Mouse (Mus musculus): ENCODE results near the gene Tulp1. TPM values are rescaled to one million over a fixed set of nuclear protein-coding genes. Genes with fewer than 3 reads are reported as not detected.

Gene Tulp1
- polyA plus RNA-seq (2015; fragmentation: Nextera tagmentation; extraction: Ambion mirVana) = 3.3 and 3.5 TPM in 2 replicates

DNA sequence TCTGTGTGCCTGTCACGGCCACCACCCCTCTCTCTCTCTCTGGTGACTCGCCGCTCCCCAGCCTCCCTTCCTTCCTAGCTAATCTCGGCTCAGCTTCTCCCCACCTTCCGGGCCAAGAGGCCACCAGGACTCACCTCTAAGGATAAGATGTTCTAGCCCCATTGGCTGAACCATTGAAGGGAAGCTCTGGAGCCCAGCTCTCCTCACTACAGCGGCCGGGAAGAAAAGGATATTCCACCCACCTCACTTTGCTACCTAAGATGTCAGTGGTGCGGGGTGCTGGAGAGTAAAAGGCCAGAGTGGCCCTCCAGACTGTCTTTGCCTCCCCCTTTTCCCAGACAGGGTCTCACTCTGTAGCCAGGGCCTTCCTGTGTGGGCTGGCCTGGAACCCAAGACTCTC, at the start of gene Tulp1:
Gene Tulp1, minus strand, starts transcription at position 101 of the 400 bp plus-strand sequence.
- Histone ChIP-seq H3K4me1 (replicated peaks; ENCODE audit: control insufficient read depth, insufficient read depth) (peaks cover 5% of the 10 kb centered on the region; the same call in 1 of the 2 replicates), H3K9ac (ENCODE audit: low read length) (peak within 1 kb of the TSS; percentile 45; the same call in 1 of the 2 replicates), H3K4me3 (ENCODE audit: low read depth, low read length) (peak within 1 kb of the TSS; percentile 20), H3K36me3 (ENCODE audit: control insufficient read depth, insufficient read depth, low read length) (no peaks in the 10 kb centered on the region), H3K4me2 (replicated peaks; ENCODE audit: low read depth) (peak within 1 kb of the TSS; percentile 46), H3K27ac (replicated peaks) (no peak within 1 kb of the TSS), H3K9me3 (ENCODE audit: control insufficient read depth, low read length) (no peaks in the 10 kb centered on the region), H3K27me3 (ENCODE audit: control insufficient read depth, insufficient read depth, low read length) (no peaks in the 10 kb centered on the region)
- TF ChIP-seq CTCF (IDR thresholded peaks at IDR 0.05; ENCODE audit: low read depth) = no peak
- TF ChIP-seq EP300 (optimal IDR thresholded peaks at IDR 0.05) = no peak
- 54% methylated on average over 8 of the region's 8 CpGs for WGBS
- DNase-seq (ENCODE audit: low spot score) (no peak), ATAC-seq (ENCODE audit: low FRiP score, low TSS enrichment) (no peak)

GRCm38 (mm10) chr17:28411381-28411960, 46.4 kb upstream of the Tulp1 start:
- TF ChIP-seq CTCF (IDR thresholded peaks at IDR 0.05; ENCODE audit: low read depth) (no peak), EP300 (optimal IDR thresholded peaks at IDR 0.05) (no peak)
- ATAC-seq (ENCODE audit: low FRiP score, low TSS enrichment) = no peak
- H3K4me3 ChIP-seq (ENCODE audit: low read depth, low read length) = no peak overlapping the region
- no peak for DNase-seq (ENCODE audit: low spot score)
- 0 out of 2 replicates have a peak, but pooled peaks cover 4% of the 10 kb centered on the region for H3K36me3 ChIP-seq (ENCODE audit: control insufficient read depth, insufficient read depth, low read length)
- WGBS = 67% methylated on average over 10 of the region's 10 CpGs
- no peaks in the 10 kb centered on the region for H3K27me3 ChIP-seq (ENCODE audit: control insufficient read depth, insufficient read depth, low read length)
- H3K27ac ChIP-seq (replicated peaks) = peak overlapping the region; percentile 35
- no peaks in the 10 kb centered on the region for H3K4me1 ChIP-seq (replicated peaks; ENCODE audit: control insufficient read depth, insufficient read depth)
- no peak overlapping the region for H3K4me2 ChIP-seq (replicated peaks; ENCODE audit: low read depth)
- H3K9ac ChIP-seq (ENCODE audit: low read length) = no peak overlapping the region
- no peaks in the 10 kb centered on the region for H3K9me3 ChIP-seq (ENCODE audit: control insufficient read depth, low read length)

- H3K9ac ChIP-seq (ENCODE audit: low read length) = no peak overlapping the region
- H3K27ac ChIP-seq (replicated peaks) = no peak overlapping the region
- ATAC-seq (ENCODE audit: low FRiP score, low TSS enrichment) (no peak), DNase-seq (ENCODE audit: low spot score) (no peak)
- WGBS = 76% methylated on average over 4 of the region's 4 CpGs
- H3K9me3 ChIP-seq (ENCODE audit: control insufficient read depth, low read length) = no peaks in the 10 kb centered on the region
- no peak overlapping the region for H3K4me3 ChIP-seq (ENCODE audit: low read depth, low read length)
- H3K4me1 ChIP-seq (replicated peaks; ENCODE audit: control insufficient read depth, insufficient read depth) = no peaks in the 10 kb centered on the region
- peaks cover 4% of the 10 kb centered on the region; the same call in 1 of the 2 replicates for H3K36me3 ChIP-seq (ENCODE audit: control insufficient read depth, insufficient read depth, low read length)
- no peak overlapping the region for H3K4me2 ChIP-seq (replicated peaks; ENCODE audit: low read depth)
- TF ChIP-seq CTCF (IDR thresholded peaks at IDR 0.05; ENCODE audit: low read depth) (no peak), EP300 (optimal IDR thresholded peaks at IDR 0.05) (no peak)
- no peaks in the 10 kb centered on the region for H3K27me3 ChIP-seq (ENCODE audit: control insufficient read depth, insufficient read depth, low read length)
Measured at GRCm38 (mm10) chr17:28410731-28411130, 45.7 kb upstream of the Tulp1 start.

DNA sequence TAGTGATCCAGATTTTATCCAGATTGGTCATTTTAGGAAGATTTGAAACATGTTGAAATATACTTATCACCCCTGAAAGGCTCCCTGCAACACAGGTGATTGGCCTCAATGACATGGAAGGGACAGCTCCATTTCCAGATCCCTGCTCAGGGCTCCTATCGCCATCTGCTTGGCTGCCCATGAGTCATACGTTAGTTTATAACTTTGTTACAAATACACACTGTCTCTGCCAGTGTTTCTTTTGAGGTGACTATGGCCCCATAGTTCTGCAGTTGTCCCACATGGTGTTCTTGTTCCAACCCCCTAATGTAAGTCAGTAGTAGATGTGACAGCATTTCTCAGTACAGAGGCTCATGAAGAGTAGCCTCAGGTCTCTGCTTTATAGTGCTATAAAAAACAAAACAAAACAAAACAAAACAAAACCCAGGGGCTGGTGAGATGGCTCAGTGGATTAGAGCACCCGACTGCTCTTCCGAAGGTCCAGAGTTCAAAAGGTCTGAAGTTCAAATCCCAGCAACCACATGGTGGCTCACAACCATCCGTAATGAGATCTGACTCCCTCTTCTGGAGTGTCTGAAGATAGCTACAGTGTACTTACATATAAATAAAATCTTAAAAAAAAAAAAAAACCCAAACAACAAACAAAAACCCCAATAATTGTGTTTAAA, 43.4 kb upstream of the Tulp1 start:
- 55% methylated on average over 5 of the region's 5 CpGs for WGBS
- ATAC-seq (ENCODE audit: low FRiP score, low TSS enrichment) (no peak), DNase-seq (ENCODE audit: low spot score) (no peak)
- H3K27me3 ChIP-seq (ENCODE audit: control insufficient read depth, insufficient read depth, low read length) = no peaks in the 10 kb centered on the region
- peaks cover 7% of the 10 kb centered on the region for H3K36me3 ChIP-seq (ENCODE audit: control insufficient read depth, insufficient read depth, low read length)
- H3K27ac ChIP-seq (replicated peaks) = no peak overlapping the region; the same call in 1 of the 2 replicates
- no peaks in the 10 kb centered on the region for H3K4me1 ChIP-seq (replicated peaks; ENCODE audit: control insufficient read depth, insufficient read depth)
- H3K4me3 ChIP-seq (ENCODE audit: low read depth, low read length) = no peak overlapping the region
- H3K9me3 ChIP-seq (ENCODE audit: control insufficient read depth, low read length) = no peaks in the 10 kb centered on the region
- no peak overlapping the region for H3K4me2 ChIP-seq (replicated peaks; ENCODE audit: low read depth)
- H3K9ac ChIP-seq (ENCODE audit: low read length) = no peak overlapping the region
- TF ChIP-seq EP300 (optimal IDR thresholded peaks at IDR 0.05) = no peak
- TF ChIP-seq CTCF (IDR thresholded peaks at IDR 0.05; ENCODE audit: low read depth) = no peak

- ATAC-seq (ENCODE audit: low FRiP score, low TSS enrichment) (peak; percentile 79), DNase-seq (ENCODE audit: low spot score) (peak; percentile 81)
- WGBS = 28% methylated on average over 15 of the region's 15 CpGs
- no peaks in the 10 kb centered on the region for H3K27me3 ChIP-seq (ENCODE audit: control insufficient read depth, insufficient read depth, low read length)
- H3K9me3 ChIP-seq (ENCODE audit: control insufficient read depth, low read length) = no peaks in the 10 kb centered on the region
- peaks cover 7% of the 10 kb centered on the region for H3K36me3 ChIP-seq (ENCODE audit: control insufficient read depth, insufficient read depth, low read length)
- peak overlapping the region; percentile 49; the same call in 1 of the 2 replicates for H3K27ac ChIP-seq (replicated peaks)
- H3K4me2 ChIP-seq (replicated peaks; ENCODE audit: low read depth) = no peak overlapping the region
- H3K4me3 ChIP-seq (ENCODE audit: low read depth, low read length) = no peak overlapping the region
- TF ChIP-seq EP300 (optimal IDR thresholded peaks at IDR 0.05) (no peak), CTCF (IDR thresholded peaks at IDR 0.05; ENCODE audit: low read depth) (peak; percentile 97)
- no peaks in the 10 kb centered on the region for H3K4me1 ChIP-seq (replicated peaks; ENCODE audit: control insufficient read depth, insufficient read depth)
- H3K9ac ChIP-seq (ENCODE audit: low read length) = no peak overlapping the region; the same call in 1 of the 2 replicates
Measured at GRCm38 (mm10) chr17:28407418-28408250, 42.6 kb upstream of the Tulp1 start.
